Mouse (Mus musculus) testis, adult 2 months (tissue): Measurements from ENCODE around the gene Aurka.

Experiments
- CTCF ChIP-seq: fragments of 200-500 bp; IDR thresholded peaks from 2 replicates; pipeline ENCODE4 v1.5.1; 2012; ENCODE audit warnings: low read depth, mild to moderate bottlenecking, inconsistent platforms, low read length, moderate library complexity; ENCODE audit not compliant: control insufficient read depth, insufficient read depth, insufficient replicate concordance
- POLR2A ChIP-seq: fragments of 200-500 bp; IDR thresholded peaks from 2 replicates; pipeline ENCODE4 v1.6.1; 2012; ENCODE audit warnings: low read depth, mild to moderate bottlenecking, inconsistent platforms, low read length, moderate library complexity; ENCODE audit not compliant: control insufficient read depth

- TF ChIP-seq CTCF: peak; percentile 81; the same call in 1 of the 2 replicates
- TF ChIP-seq POLR2A: no peak
These were observed 41.2 kb downstream of the Aurka start for GRCm38 (mm10) chr2:172329179-172329578.
